Mouse (Mus musculus) embryonic facial prominence, embryonic 11.5 days (tissue): Measurements from ENCODE around the gene Mthfd2l. TPM values are rescaled to one million over a fixed set of nuclear protein-coding genes. Genes with fewer than 3 reads are reported as not detected.

Experiments
- ATAC-seq: fragments of 200-750 bp; cut with Nextera tagmentation; replicated peaks from 2 replicates; pipeline ENCODE4 v1.8.0; 2017; ENCODE audit warnings: low read depth; ENCODE audit not compliant: insufficient number of reproducible peaks, low FRiP score, low TSS enrichment
- DNase-seq: peaks from one replicate; pipeline ENCODE4 v3.0.0-alpha.2; 2015; ENCODE audit warnings: low spot score
- H3K27ac ChIP-seq: fragments of 300-500 bp; sonication (generic); replicated peaks from 2 replicates; pipeline ENCODE4 v1.5.1; 2014; ENCODE audit warnings: mild to moderate bottlenecking, low read depth, low read length, control low read depth
- H3K27me3 ChIP-seq: fragments of 300-500 bp; sonication (generic); 2 replicates; pipeline ENCODE4 v1.6.1; 2014; ENCODE audit warnings: mild to moderate bottlenecking, low read length, moderate library complexity, mixed read lengths; ENCODE audit not compliant: control insufficient read depth, insufficient read depth
- H3K36me3 ChIP-seq: fragments of 300-500 bp; sonication (generic); replicated peaks from 2 replicates; pipeline ENCODE4 v1.6.1; 2014; ENCODE audit warnings: low read depth, mild to moderate bottlenecking, low read length, moderate library complexity, mixed read lengths; ENCODE audit not compliant: control insufficient read depth, insufficient read depth
- H3K4me1 ChIP-seq: fragments of 300-500 bp; sonication (generic); 2 replicates; pipeline ENCODE4 v1.6.1; 2014; ENCODE audit warnings: low read length, mixed read lengths; ENCODE audit not compliant: control insufficient read depth, insufficient read depth
- H3K4me2 ChIP-seq: fragments of 300-500 bp; sonication (generic); 2 replicates; pipeline ENCODE4 v1.6.1; 2014; ENCODE audit warnings: low read depth, mild to moderate bottlenecking, control low read depth, low read length, moderate library complexity
- H3K4me3 ChIP-seq: fragments of 300-500 bp; sonication (generic); 2 replicates; pipeline ENCODE4 v1.5.1; 2014; ENCODE audit warnings: low read depth, low read length, control low read depth
- H3K9ac ChIP-seq: fragments of 300-500 bp; sonication (generic); replicated peaks from 2 replicates; pipeline ENCODE4 v1.6.1; 2014; ENCODE audit warnings: mild to moderate bottlenecking, control low read depth, low read length
- H3K9me3 ChIP-seq: fragments of 300-500 bp; sonication (generic); replicated peaks from 2 replicates; pipeline ENCODE4 v1.6.1; 2016; ENCODE audit warnings: mild to moderate bottlenecking, low read length, inconsistent platforms, mixed read lengths; ENCODE audit not compliant: control insufficient read depth
- WGBS: fragments of 180-500 bp; shearing (Covaris S2); extraction: QIAGEN DNeasy Blood & Tissue Kit; methylation state at CpG from one replicate; pipeline ENCODE4 v1.1.7; 2014; 5-methylcytosine and 5-hydroxymethylcytosine counted together
- polyA plus RNA-seq: library from polyadenylated mRNA; unstranded; fragments of >200 nt; fragmentation: Nextera tagmentation; extraction: Ambion mirVana; gene quantifications from 2 replicates; pipeline ENCODE4 v1.2.1, GENCODE M21; 2014

Gene Mthfd2l
- polyA plus RNA-seq, 1 experiment from 2014 or later = 102 TPM

- no peak overlapping the region for H3K4me3 ChIP-seq
- ATAC-seq = no peak
- H3K27me3 ChIP-seq = no peaks in the 10 kb centered on the region
- H3K27ac ChIP-seq = no peak overlapping the region
- no peaks in the 10 kb centered on the region for H3K4me1 ChIP-seq
- H3K9ac ChIP-seq = no peak overlapping the region
- no peak overlapping the region for H3K4me2 ChIP-seq
- H3K9me3 ChIP-seq = no peaks in the 10 kb centered on the region
- DNase-seq = no peak
- H3K36me3 ChIP-seq = no peaks in the 10 kb centered on the region
- WGBS = 73% methylated on average over 8 of the region's 8 CpGs
Observed at GRCm38 (mm10) chr5:90894231-90894630, 36.7 kb upstream of the Mthfd2l start.

GRCm38 (mm10) chr5:90897429-90897828 lies 33.5 kb upstream of the Mthfd2l start:
- H3K36me3 ChIP-seq = no peaks in the 10 kb centered on the region
- H3K4me1 ChIP-seq = no peaks in the 10 kb centered on the region
- 71% methylated on average over 3 of the region's 3 CpGs for WGBS
- H3K9me3 ChIP-seq = no peaks in the 10 kb centered on the region
- no peak overlapping the region for H3K9ac ChIP-seq
- DNase-seq (no peak), ATAC-seq (no peak)
- H3K27me3 ChIP-seq = no peaks in the 10 kb centered on the region
- no peak overlapping the region for H3K4me2 ChIP-seq
- no peak overlapping the region for H3K4me3 ChIP-seq
- H3K27ac ChIP-seq = no peak overlapping the region

GRCm38 (mm10) chr5:90899308-90899707 lies 31.6 kb upstream of the Mthfd2l start:
- no peaks in the 10 kb centered on the region for H3K9me3 ChIP-seq
- H3K27ac ChIP-seq = no peak overlapping the region
- H3K4me1 ChIP-seq = no peaks in the 10 kb centered on the region
- no peak overlapping the region for H3K4me3 ChIP-seq
- H3K9ac ChIP-seq = no peak overlapping the region
- DNase-seq (no peak), ATAC-seq (no peak)
- 82% methylated on average over 5 of the region's 5 CpGs for WGBS
- no peak overlapping the region for H3K4me2 ChIP-seq
- no peaks in the 10 kb centered on the region for H3K27me3 ChIP-seq
- no peaks in the 10 kb centered on the region for H3K36me3 ChIP-seq

- no peak overlapping the region for H3K4me2 ChIP-seq
- H3K27ac ChIP-seq = no peak overlapping the region
- ATAC-seq = no peak
- H3K36me3 ChIP-seq = no peaks in the 10 kb centered on the region
- no peak overlapping the region for H3K9ac ChIP-seq
- H3K9me3 ChIP-seq = no peaks in the 10 kb centered on the region
- no peaks in the 10 kb centered on the region for H3K27me3 ChIP-seq
- DNase-seq = no peak
- no peak overlapping the region for H3K4me3 ChIP-seq
- H3K4me1 ChIP-seq = no peaks in the 10 kb centered on the region
- WGBS = 60% methylated on average over 7 of the region's 7 CpGs
Observed at GRCm38 (mm10) chr5:90900147-90900546, 30.8 kb upstream of the Mthfd2l start.

- ATAC-seq (no peak), DNase-seq (no peak)
- no peaks in the 10 kb centered on the region for H3K27me3 ChIP-seq
- no peak overlapping the region for H3K9ac ChIP-seq
- WGBS = 84% methylated on average over 7 of the region's 7 CpGs
- no peak overlapping the region for H3K4me3 ChIP-seq
- no peak overlapping the region for H3K4me2 ChIP-seq
- H3K36me3 ChIP-seq = no peaks in the 10 kb centered on the region
- no peak overlapping the region for H3K27ac ChIP-seq
- no peaks in the 10 kb centered on the region for H3K9me3 ChIP-seq
- no peaks in the 10 kb centered on the region for H3K4me1 ChIP-seq
Observed at GRCm38 (mm10) chr5:90900688-90901087, 30.2 kb upstream of the Mthfd2l start.

DNA sequence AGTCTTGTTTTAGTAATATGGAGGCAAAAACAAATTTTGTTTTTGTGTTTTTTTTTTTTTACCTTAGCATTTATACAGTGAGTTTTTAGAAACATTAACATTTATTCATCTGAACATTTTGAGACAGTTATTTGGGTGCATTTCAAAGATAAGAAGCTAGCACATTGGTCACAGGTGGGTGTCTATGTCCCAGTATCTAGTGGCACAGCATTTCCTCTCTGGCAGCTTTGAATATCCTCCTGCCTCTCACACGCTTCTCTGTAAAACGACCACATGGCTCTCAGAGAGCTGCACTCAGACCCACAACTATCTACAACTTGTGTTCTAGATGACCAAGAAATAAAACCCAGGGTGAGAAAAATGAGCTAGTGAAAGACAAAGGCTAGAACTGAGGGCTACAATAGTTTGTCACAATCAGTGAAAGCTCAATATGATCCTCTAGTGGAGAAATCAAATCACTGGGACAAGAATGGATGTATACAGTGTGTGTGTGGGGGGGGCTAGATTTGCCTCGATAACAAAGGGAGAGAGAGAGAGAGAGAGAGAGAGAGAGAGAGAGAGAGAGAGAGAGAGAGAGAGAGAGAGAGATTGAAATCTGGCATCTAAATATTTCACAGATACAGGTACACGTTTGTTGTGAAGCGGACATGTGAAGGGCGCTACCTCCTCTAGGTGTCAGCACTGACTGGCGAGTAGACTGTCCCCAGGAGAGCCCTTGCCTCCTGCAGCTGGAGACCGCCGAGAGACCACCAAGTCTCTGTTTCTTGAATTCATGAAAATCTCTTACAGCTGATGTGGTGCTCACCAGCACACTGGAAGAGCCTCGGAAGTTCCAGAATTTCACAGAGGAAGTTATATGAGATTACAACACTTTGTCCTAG lies 28.3 kb upstream of the Mthfd2l start:
- Histone ChIP-seq H3K9ac (no peak overlapping the region), H3K27ac (no peak overlapping the region), H3K36me3 (no peaks in the 10 kb centered on the region), H3K9me3 (no peaks in the 10 kb centered on the region), H3K4me1 (no peaks in the 10 kb centered on the region), H3K4me2 (peak overlapping the region; percentile 58), H3K27me3 (no peaks in the 10 kb centered on the region), H3K4me3 (peak overlapping the region; percentile 23; the same call in 1 of the 2 replicates)
- ATAC-seq = no peak
- WGBS = 9% methylated on average over 10 of the region's 10 CpGs
- peak; percentile 44 for DNase-seq

- WGBS = 9% methylated on average over 22 of the region's 22 CpGs
- no peak within 1 kb of the TSS for H3K9ac ChIP-seq
- DNase-seq (no peak), ATAC-seq (peak; percentile 74; the same call in 1 of the 2 replicates)
- H3K9me3 ChIP-seq = no peaks in the 10 kb centered on the region
- H3K4me2 ChIP-seq = peak within 1 kb of the TSS; percentile 58
- no peaks in the 10 kb centered on the region for H3K27me3 ChIP-seq
- H3K27ac ChIP-seq = no peak within 1 kb of the TSS
- peak within 1 kb of the TSS; percentile 23 for H3K4me3 ChIP-seq
- no peaks in the 10 kb centered on the region for H3K4me1 ChIP-seq
- no peaks in the 10 kb centered on the region for H3K36me3 ChIP-seq
Observed at GRCm38 (mm10) chr5:90903339-90904020, 27.4 kb upstream of the Mthfd2l start, which contains the start of gene Cxcl2. Gene Cxcl2, plus strand, starts transcription at chr5:90903871.

DNA sequence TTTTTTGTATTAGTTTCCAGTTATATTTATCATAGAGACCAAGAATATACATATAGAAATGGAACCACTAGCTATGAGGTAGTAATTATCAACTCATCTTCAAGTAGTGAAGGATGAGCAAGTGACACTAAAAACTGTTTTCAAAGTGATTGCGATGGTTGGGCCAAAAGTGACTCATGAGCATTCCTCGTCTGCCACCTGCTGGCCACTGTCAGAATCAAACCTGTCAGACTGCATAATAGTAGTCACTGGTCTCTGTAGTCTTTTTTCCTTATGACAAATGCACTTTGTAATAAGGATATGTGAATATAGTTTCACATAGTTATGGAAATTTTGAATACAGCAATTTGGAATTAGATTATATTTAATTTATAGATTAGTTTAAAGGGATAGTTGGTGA lies 21.9 kb upstream of the Mthfd2l start:
- no peaks in the 10 kb centered on the region for H3K27me3 ChIP-seq
- H3K4me1 ChIP-seq = no peaks in the 10 kb centered on the region
- no peak overlapping the region for H3K4me2 ChIP-seq
- peak; percentile 84 for DNase-seq
- no peaks in the 10 kb centered on the region for H3K9me3 ChIP-seq
- H3K9ac ChIP-seq = no peak overlapping the region
- WGBS = 4% methylated on average over 2 of the region's 2 CpGs
- H3K27ac ChIP-seq = no peak overlapping the region
- no peak overlapping the region for H3K4me3 ChIP-seq
- ATAC-seq = no peak
- no peaks in the 10 kb centered on the region for H3K36me3 ChIP-seq
